Mouse (Mus musculus) thymus, adult 2 months (tissue): ENCODE measurements around the gene Atg4b.
"Not testable (repeated sequence)": the region's sequence is repeated elsewhere in the genome, so short reads cannot be mapped to it uniquely, and the experiment has no call there.

ENCODE experiments used
- CTCF ChIP-seq: fragments of 200-500 bp; IDR thresholded peaks from 2 replicates; pipeline ENCODE4 v1.5.1; 2012; ENCODE audit warnings: mild to moderate bottlenecking, control low read depth, low read length, moderate library complexity, borderline replicate concordance; ENCODE audit not compliant: control insufficient read depth, poor library complexity, insufficient read depth; ENCODE audit errors: extremely low read depth
- POLR2A ChIP-seq: fragments of 200-500 bp; IDR thresholded peaks from 2 replicates; pipeline ENCODE4 v1.6.1; 2012; ENCODE audit warnings: mild to moderate bottlenecking, low read length, control low read depth, moderate library complexity; ENCODE audit not compliant: control insufficient read depth, poor library complexity, insufficient read depth; ENCODE audit errors: extremely low read depth

- not testable (repeated sequence) for TF ChIP-seq CTCF, POLR2A
Observed at GRCm38 (mm10) chr1:93838569-93838968, 87.3 kb downstream of the Atg4b start.
